Mouse (Mus musculus): ENCODE measurements around the gene Enpep.

DNA sequence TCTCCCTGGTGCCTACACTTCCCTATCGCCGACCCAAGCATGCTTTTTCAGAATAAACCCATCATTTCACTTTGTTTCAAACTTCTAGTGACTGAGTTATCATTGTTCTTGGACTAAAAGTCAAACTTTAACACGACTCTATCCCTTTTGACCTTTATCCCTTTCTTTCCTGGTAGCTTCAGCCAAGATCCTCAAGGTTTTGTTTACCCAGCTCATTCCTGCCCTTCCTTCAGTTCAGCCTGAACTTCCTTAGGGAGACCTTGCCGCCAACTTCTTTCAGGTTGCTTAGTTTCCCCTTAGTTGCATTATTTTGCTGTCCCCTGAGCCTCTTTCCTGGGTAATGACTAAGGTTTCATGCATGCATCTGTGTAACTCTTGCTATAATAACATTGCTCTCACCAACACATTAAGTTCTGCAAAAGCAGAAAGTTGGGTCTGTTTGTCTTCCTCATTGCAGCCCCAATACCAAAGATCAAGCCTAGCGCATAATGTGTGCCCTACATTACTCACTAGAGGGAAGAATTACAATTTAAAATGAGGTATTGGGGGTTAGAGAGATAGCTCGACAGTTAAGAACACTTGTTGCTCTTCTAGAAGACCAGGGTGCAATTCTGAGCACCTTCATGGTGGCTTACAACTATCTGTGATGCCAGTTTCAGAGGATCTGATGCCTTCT is 59.2 kb downstream of the Enpep start:
- TF ChIP-seq CTCF (IDR thresholded peaks at IDR 0.05; ENCODE audit: low read depth, low read length), result no peak
- no peak for TF ChIP-seq POLR2A (IDR thresholded peaks at IDR 0.05; ENCODE audit: borderline replicate concordance, low read depth, low read length)
